Mouse (Mus musculus) heart, embryonic 14.5 days (tissue): Measurements from ENCODE around the gene Limk1. TPM values are rescaled to one million over a fixed set of nuclear protein-coding genes. Genes with fewer than 3 reads are reported as not detected.

Experiments used
- ATAC-seq: fragments of 200-750 bp; cut with Nextera tagmentation; 2 replicates; pipeline ENCODE4 v1.8.0; 2017; ENCODE audit warnings: low read depth, moderate TSS enrichment; ENCODE audit not compliant: insufficient number of reproducible peaks, insufficient read depth, low FRiP score
- H3K27ac ChIP-seq, 2 experiments: fragments of 200-500 bp in 1 of 2; fragments of 300-500 bp in 1 of 2; sonication (generic) in 1 of 2; replicated peaks in 1 of 2; 2 replicates each; pipeline ENCODE4 v1.5.1; 2012 to 2014; ENCODE audit warnings: low read depth in 2 of 2, low read length in 2 of 2, control low read depth in 1 of 2, mild to moderate bottlenecking in 1 of 2, mixed read lengths in 1 of 2; ENCODE audit not compliant: control insufficient read depth in 1 of 2, insufficient read depth in 1 of 2
- H3K27me3 ChIP-seq: fragments of 300-500 bp; sonication (generic); 2 replicates; pipeline ENCODE4 v1.6.1; 2014; ENCODE audit warnings: mild to moderate bottlenecking, low read length, control low read depth; ENCODE audit not compliant: control insufficient read depth, insufficient read depth
- H3K36me3 ChIP-seq: fragments of 300-500 bp; sonication (generic); 2 replicates; pipeline ENCODE4 v1.6.1; 2014; ENCODE audit warnings: mild to moderate bottlenecking, control low read depth, low read length, mixed read lengths; ENCODE audit not compliant: control insufficient read depth, insufficient read depth
- H3K4me1 ChIP-seq, 2 experiments: fragments of 200-500 bp in 1 of 2; fragments of 300-500 bp in 1 of 2; sonication (generic) in 1 of 2; 2 replicates each; pipeline ENCODE4 v1.6.1; 2012 to 2014; ENCODE audit warnings: low read length in 2 of 2, control low read depth in 1 of 2, mixed read lengths in 1 of 2; ENCODE audit not compliant: control insufficient read depth in 2 of 2, insufficient read depth in 2 of 2
- H3K4me2 ChIP-seq: fragments of 300-500 bp; sonication (generic); 2 replicates; pipeline ENCODE4 v1.6.1; 2014; ENCODE audit warnings: mild to moderate bottlenecking, low read length
- H3K4me3 ChIP-seq, 2 experiments: fragments of 200-500 bp in 1 of 2; fragments of 300-500 bp in 1 of 2; sonication (generic) in 1 of 2; 2 replicates each; pipeline ENCODE4 v1.5.1; 2012 to 2014; ENCODE audit warnings: low read length in 2 of 2, mild to moderate bottlenecking in 2 of 2, control low read depth in 1 of 2, low read depth in 1 of 2, moderate library complexity in 1 of 2; ENCODE audit not compliant: control insufficient read depth in 1 of 2, insufficient read depth in 1 of 2
- H3K9ac ChIP-seq: fragments of 300-500 bp; sonication (generic); 2 replicates; pipeline ENCODE4 v1.6.1; 2014; ENCODE audit warnings: mild to moderate bottlenecking, low read length
- H3K9me3 ChIP-seq: fragments of 300-500 bp; sonication (generic); 2 replicates; pipeline ENCODE4 v1.6.1; 2016; ENCODE audit warnings: low read length, control low read depth; ENCODE audit not compliant: control insufficient read depth
- WGBS: fragments of 180-500 bp; shearing (Covaris S2); extraction: QIAGEN DNeasy Blood & Tissue Kit; methylation state at CpG from one replicate; pipeline ENCODE4 v1.1.7; 2014; 5-methylcytosine and 5-hydroxymethylcytosine counted together
- polyA plus RNA-seq: library from polyadenylated mRNA; unstranded; fragments of >200 nt; fragmentation: Nextera tagmentation; extraction: Ambion mirVana; gene quantifications from 2 replicates; pipeline ENCODE4 v1.2.1, GENCODE M21; 2014

Limk1 gene
- polyA plus RNA-seq, 1 experiment from 2014 or later, result 3.6 TPM

GRCm38 (mm10) chr5:134725299-134725698, 36.9 kb upstream of the Limk1 start:
- 0 out of 2 replicates have a peak, but pooled peaks cover 10% of the 10 kb centered on the region for H3K36me3 ChIP-seq
- H3K27ac ChIP-seq, result no peak overlapping the region
- H3K9me3 ChIP-seq, result no peaks in the 10 kb centered on the region
- no peak for ATAC-seq
- H3K27me3 ChIP-seq, result no peaks in the 10 kb centered on the region
- no peak overlapping the region for H3K4me3 ChIP-seq
- H3K9ac ChIP-seq, result no peak overlapping the region
- H3K4me1 ChIP-seq, result no peaks in the 10 kb centered on the region; a peak in 1 of 4 replicates
- 64% methylated on average over 4 of the region's 4 CpGs for WGBS
- H3K4me2 ChIP-seq, result no peak overlapping the region

GRCm38 (mm10) chr5:134720058-134720457, 31.7 kb upstream of the Limk1 start:
- no peaks in the 10 kb centered on the region for H3K9me3 ChIP-seq
- no peak overlapping the region for H3K4me3 ChIP-seq
- H3K27me3 ChIP-seq, result peaks cover 3% of the 10 kb centered on the region; the same call in 1 of the 2 replicates
- H3K4me2 ChIP-seq, result no peak overlapping the region
- no peak for ATAC-seq
- 31% methylated on average over 4 of the region's 4 CpGs for WGBS
- no peak overlapping the region for H3K27ac ChIP-seq
- peaks cover 29% of the 10 kb centered on the region; the same call in 1 of the 2 replicates for H3K36me3 ChIP-seq
- no peak overlapping the region for H3K9ac ChIP-seq
- H3K4me1 ChIP-seq, result no peaks in the 10 kb centered on the region; a peak in 1 of 4 replicates

- Histone ChIP-seq H3K9ac (no peak overlapping the region), H3K9me3 (no peaks in the 10 kb centered on the region), H3K4me1 (no peaks in the 10 kb centered on the region), H3K27ac (no peak overlapping the region), H3K4me3 (no peak overlapping the region), H3K36me3 (peaks cover 24% of the 10 kb centered on the region), H3K4me2 (no peak overlapping the region), H3K27me3 (no peaks in the 10 kb centered on the region)
- whole genome bisulfite sequencing, result 56% methylated on average over 7 of the region's 7 CpGs
- no peak for ATAC-seq
These were observed 22.7 kb upstream of the Limk1 start for GRCm38 (mm10) chr5:134711076-134711475.

- peaks cover 19% of the 10 kb centered on the region for H3K36me3 ChIP-seq
- ATAC-seq, result no peak
- H3K4me2 ChIP-seq, result no peak overlapping the region
- H3K4me1 ChIP-seq, result no peaks in the 10 kb centered on the region
- H3K27me3 ChIP-seq, result no peaks in the 10 kb centered on the region
- H3K4me3 ChIP-seq, result no peak overlapping the region
- H3K27ac ChIP-seq, result no peak overlapping the region
- H3K9ac ChIP-seq, result no peak overlapping the region
- no peaks in the 10 kb centered on the region for H3K9me3 ChIP-seq
- WGBS, result 27% methylated on average over 6 of the region's 6 CpGs
These were observed 20.9 kb upstream of the Limk1 start for GRCm38 (mm10) chr5:134709275-134709674.

GRCm38 (mm10) chr5:134704157-134704556, 15.8 kb upstream of the Limk1 start:
- ATAC-seq, result no peak
- no peaks in the 10 kb centered on the region for H3K9me3 ChIP-seq
- H3K4me2 ChIP-seq, result no peak overlapping the region
- no peaks in the 10 kb centered on the region for H3K27me3 ChIP-seq
- 0 out of 2 replicates have a peak, but pooled peaks cover 3% of the 10 kb centered on the region for H3K36me3 ChIP-seq
- H3K4me3 ChIP-seq, result no peak overlapping the region
- no peak overlapping the region for H3K27ac ChIP-seq
- H3K4me1 ChIP-seq, result no peaks in the 10 kb centered on the region
- H3K9ac ChIP-seq, result no peak overlapping the region

- Histone ChIP-seq H3K36me3 (no peaks in the 10 kb centered on the region), H3K27ac (no peak overlapping the region), H3K9me3 (no peaks in the 10 kb centered on the region), H3K27me3 (no peaks in the 10 kb centered on the region), H3K4me2 (no peak overlapping the region), H3K9ac (no peak overlapping the region), H3K4me3 (no peak overlapping the region), H3K4me1 (peaks cover 6 to 7% of the 10 kb centered on the region in 2 experiments)
- ATAC-seq, result no peak
- 28% methylated on average over 2 of the region's 2 CpGs for WGBS
These were observed 7.1 kb upstream of the Limk1 start for GRCm38 (mm10) chr5:134695539-134695938.

- Histone ChIP-seq H3K4me2 (no peak overlapping the region), H3K9ac (no peak overlapping the region), H3K27ac (no peak overlapping the region), H3K4me3 (no peak overlapping the region), H3K36me3 (no peaks in the 10 kb centered on the region), H3K27me3 (no peaks in the 10 kb centered on the region), H3K9me3 (no peaks in the 10 kb centered on the region), H3K4me1 (peaks cover 6 to 7% of the 10 kb centered on the region in 2 experiments)
- ATAC-seq, result no peak
- 18% methylated on average over 2 of the region's 2 CpGs for WGBS
These were observed 6.7 kb upstream of the Limk1 start for GRCm38 (mm10) chr5:134695082-134695481.

GRCm38 (mm10) chr5:134692704-134693103, 4.3 kb upstream of the Limk1 start:
- no peak overlapping the region for H3K4me2 ChIP-seq
- H3K9me3 ChIP-seq, result no peaks in the 10 kb centered on the region
- no peak overlapping the region for H3K27ac ChIP-seq
- H3K4me1 ChIP-seq, result peaks cover 9 to 14% of the 10 kb centered on the region in 2 experiments
- no peak overlapping the region for H3K9ac ChIP-seq
- H3K36me3 ChIP-seq, result no peaks in the 10 kb centered on the region
- 97% methylated on average over 1 of the region's 1 CpGs for WGBS
- no peaks in the 10 kb centered on the region for H3K27me3 ChIP-seq
- ATAC-seq, result no peak
- no peak overlapping the region for H3K4me3 ChIP-seq
